Mouse (Mus musculus) CD4-positive, CD25-positive, alpha-beta regulatory T cell, adult 9 weeks (primary cell): ENCODE measurements around the gene 4931409K22Rik. TPM values are rescaled to one million over a fixed set of nuclear protein-coding genes. Genes with fewer than 3 reads are reported as not detected.

Experiments used
- polyA plus RNA-seq: library from polyadenylated mRNA; unstranded; fragments of 100-300 nt; shearing (Covaris generic); gene quantifications from one replicate; pipeline ENCODE4 v1.2.1, GENCODE M21; 2017

Gene 4931409K22Rik
- not detected for polyA plus RNA-seq

DNA sequence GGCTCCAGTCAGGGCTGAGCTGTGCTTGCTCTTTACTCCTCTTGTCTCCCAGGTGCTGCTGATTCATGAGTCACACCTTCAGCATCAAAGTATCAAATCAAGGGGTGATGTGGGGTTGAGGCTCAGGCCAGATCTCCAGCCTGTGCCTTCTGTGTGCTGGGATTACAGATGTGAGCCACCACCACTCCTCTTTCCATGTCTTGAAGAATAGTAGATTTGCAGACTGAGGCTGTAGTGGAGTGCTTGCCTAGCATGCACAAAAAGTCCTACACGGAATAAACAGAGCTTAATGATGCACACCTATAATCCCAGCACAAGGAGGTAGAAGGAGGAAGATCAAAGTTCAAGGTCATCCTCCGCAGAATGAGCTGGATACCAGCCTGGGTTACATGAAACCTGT lies at the start of gene 4931409K22Rik:
TSS of gene 4931409K22Rik (minus strand) at position 101 of the 400 bp plus-strand sequence.

DNA sequence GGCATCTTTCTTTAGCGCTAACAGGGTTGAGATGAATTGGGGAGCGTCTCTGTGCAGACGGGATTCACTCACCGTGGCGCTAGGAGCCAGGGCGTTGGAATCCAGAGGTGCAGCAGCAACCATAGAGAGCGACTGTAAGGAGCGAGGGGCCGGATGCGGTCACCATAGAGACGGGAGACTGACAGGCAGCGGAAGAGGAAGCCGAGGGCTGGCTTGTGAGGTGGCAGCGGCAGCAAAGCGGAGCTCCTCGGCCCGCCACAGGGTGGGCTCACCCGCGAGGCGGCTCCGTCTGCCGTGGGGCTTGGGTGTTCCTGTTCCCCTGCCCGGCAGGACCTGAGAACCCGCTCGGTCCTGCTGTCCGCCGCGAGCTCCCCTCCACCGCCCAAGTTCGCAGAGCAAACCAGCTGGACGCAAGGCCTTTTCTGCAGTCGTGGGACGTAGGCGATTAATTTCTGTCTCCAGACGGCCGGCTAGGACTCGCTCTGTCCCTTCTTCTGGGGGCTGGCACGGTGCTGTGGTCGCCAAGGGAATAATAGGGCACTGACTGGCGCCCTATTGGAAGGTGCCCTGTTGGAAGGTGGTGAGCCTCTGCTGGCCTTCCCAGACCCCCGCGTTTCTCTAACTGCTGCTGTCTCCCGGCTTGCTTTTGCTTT lies 30.1 kb upstream of the 4931409K22Rik start, which contains the start of gene Chpf2:
TSS of gene Chpf2 (plus strand) at position 195 of the 653 bp plus-strand sequence.

DNA sequence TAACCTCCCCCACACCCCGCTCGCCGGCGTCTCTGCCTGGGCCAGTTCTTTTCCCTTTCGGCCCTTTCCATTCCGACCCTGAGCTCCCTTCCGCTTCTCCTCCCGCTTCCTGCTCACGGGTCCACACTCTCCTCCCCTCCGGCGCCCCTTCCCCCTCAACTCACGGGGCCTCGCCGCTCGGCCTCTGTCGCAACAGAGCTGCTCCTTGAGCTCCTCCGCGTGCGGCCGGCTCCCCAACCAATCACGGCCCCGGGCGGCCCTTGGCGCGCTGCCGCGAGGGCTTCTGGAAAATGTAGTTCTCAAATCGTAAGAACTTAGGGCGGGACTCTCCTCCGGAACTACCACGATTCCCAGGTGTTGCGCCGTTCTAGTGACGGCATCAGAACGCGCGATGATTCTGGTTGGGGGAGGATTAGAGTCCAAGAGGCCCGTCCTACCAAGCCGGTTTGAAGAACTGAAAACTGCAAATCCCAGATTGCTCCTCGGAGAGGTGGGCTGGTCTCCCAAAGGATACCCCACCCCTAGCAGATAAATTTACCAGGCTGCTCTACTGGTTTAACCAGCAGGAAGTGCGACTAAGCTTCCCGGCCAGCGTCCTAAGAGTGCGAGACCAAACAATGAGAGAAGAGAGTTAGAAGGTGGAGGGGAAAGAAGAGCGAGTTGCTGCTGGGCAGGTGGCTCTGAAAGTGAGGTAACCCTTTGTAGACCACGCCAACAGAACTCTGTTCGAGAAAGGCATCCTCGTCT lies 20.7 kb upstream of the 4931409K22Rik start, which contains the start of gene Abcf2:
TSS of gene Abcf2 (minus strand) at position 285 of the 747 bp plus-strand sequence.

DNA sequence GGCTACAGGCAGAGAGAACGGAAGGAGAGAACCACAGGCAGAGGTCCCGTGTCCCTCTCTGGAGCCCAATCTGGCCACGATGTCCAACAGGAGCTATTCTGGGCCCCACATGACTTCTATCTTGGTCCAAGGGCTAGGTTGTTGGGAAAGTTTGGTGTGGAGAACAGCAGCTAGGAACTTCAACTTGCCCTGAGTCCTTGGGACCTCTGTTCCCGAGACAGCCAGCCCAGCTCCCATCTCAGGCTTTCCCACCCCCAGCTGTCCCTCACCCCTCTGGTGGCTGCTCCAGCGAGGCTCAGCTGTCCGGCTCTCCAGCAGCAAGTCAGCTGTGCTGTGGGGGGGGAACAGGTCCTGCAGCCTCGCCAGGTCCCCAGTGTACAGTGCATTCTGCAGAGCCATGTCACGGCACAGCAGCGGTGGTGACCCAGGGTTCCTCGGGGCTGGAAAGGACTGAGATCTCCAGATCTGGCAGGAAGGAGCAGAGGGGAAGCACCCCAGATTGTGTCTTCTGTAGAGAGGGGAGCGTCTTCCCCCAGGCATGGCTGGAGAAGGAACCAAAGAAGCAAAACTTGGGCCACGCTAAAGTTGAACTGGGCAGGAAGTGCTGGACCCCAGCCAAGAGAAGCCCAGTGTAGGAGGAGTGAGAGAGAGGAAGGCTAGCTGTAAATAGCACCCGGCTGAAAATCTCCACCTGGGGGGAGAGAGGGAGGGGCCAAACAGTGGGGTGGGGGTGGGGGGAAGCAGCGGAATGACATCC lies 16.0 kb downstream of the 4931409K22Rik start, which contains the start of gene Asb10:
TSS of gene Asb10 (minus strand) at position 592 of the 757 bp plus-strand sequence.

DNA sequence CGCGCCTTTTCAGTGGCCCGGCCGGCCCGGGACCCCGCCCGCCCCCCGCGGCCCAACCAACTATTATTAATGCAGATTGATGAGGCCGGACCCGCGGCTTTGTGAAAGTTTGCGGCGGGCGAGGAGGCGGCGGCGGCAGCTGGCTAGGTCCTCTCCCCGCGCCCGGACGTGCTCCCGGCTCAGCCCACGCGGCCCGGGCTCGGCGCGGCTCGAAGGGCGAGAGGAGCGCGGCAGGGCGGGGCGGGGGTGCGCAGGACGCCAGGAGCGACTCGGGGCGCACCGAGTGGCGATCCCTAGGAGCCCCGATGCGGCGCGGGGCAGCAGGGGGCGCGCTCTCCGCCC lies 29.7 kb downstream of the 4931409K22Rik start, which contains the start of gene Gbx1:
TSS of gene Gbx1 (minus strand) at position 314 of the 342 bp plus-strand sequence.

Other genes with a start within 250 kb of the 4931409K22Rik start
- gene Kcnh2, start 205.2 kb downstream of the 4931409K22Rik start, polyA plus RNA-seq: 2.7 TPM
- gene Nos3, start 192.0 kb downstream of the 4931409K22Rik start, polyA plus RNA-seq: 0.14 TPM
- 0.68 TPM for gene Atg9b, start 164.7 kb downstream of the 4931409K22Rik start, polyA plus RNA-seq
- 29.1 TPM for gene Abcb8, start 163.1 kb downstream of the 4931409K22Rik start, polyA plus RNA-seq
- not detected for gene Asic3, start 143.4 kb downstream of the 4931409K22Rik start, polyA plus RNA-seq
- 102 TPM for gene Cdk5, start 133.3 kb downstream of the 4931409K22Rik start, polyA plus RNA-seq
- 45.7 TPM for gene Slc4a2, start 133.0 kb downstream of the 4931409K22Rik start, polyA plus RNA-seq
- gene Fastk, start 111.5 kb downstream of the 4931409K22Rik start, polyA plus RNA-seq: 112 TPM
- 91.4 TPM for gene Tmub1, start 109.0 kb downstream of the 4931409K22Rik start, polyA plus RNA-seq
- gene Agap3, start 104.6 kb downstream of the 4931409K22Rik start, polyA plus RNA-seq: 5.2 TPM
- gene Gbx1, start 29.6 kb downstream of the 4931409K22Rik start, polyA plus RNA-seq: not detected
- not detected for gene Asb10, start 15.8 kb downstream of the 4931409K22Rik start, polyA plus RNA-seq
- 100.0 TPM for gene Abcf2, start 20.7 kb upstream of the 4931409K22Rik start, polyA plus RNA-seq
- 38.5 TPM for gene Chpf2, start 29.9 kb upstream of the 4931409K22Rik start, polyA plus RNA-seq
- gene Smarcd3, start 67.6 kb upstream of the 4931409K22Rik start, polyA plus RNA-seq: 1.2 TPM
- 104 TPM for gene Nub1, start 128.7 kb upstream of the 4931409K22Rik start, polyA plus RNA-seq
- 0.35 TPM for gene Wdr86, start 173.9 kb upstream of the 4931409K22Rik start, polyA plus RNA-seq
- 1.5 TPM for gene Crygn, start 201.2 kb upstream of the 4931409K22Rik start, polyA plus RNA-seq